8 mouse cellular contexts compared by ENCODE assay signal in genomic region chr6:120492499-120493373, GRCm38 (mm10). TPM values are rescaled to one million over a fixed set of nuclear protein-coding genes. Genes with fewer than 3 reads are reported as not detected.
DNase-seq lines count a peak whose midpoint lies in the region; ATAC-seq lines count a peak whose summit lies in the region.

No protein-coding gene starts in this region.

- peak overlapping the region; percentile 76 for H3K4me3 ChIP-seq in forebrain, embryonic 13.5 days
- peak overlapping the region; percentile 68 for H3K4me3 ChIP-seq in kidney, embryonic 16.5 days (ENCODE audit: low read length)
- peak overlapping the region; percentile 62 for H3K4me3 ChIP-seq in stomach, embryonic 15.5 days (replicated peaks)

- peak overlapping the region; percentile 95 for H3K27ac ChIP-seq in forebrain, embryonic 13.5 days
- H3K27ac ChIP-seq in kidney, embryonic 16.5 days (ENCODE audit: low read length), result no peak overlapping the region
- no peak overlapping the region for H3K27ac ChIP-seq in stomach, embryonic 15.5 days

- peak; percentile 48 for DNase-seq in adrenal gland, postnatal 14 days
- DNase-seq in adrenal gland, postnatal 4 days (ENCODE audit: low spot score in 2 of 2), result no peak
- peak; percentile 36 for DNase-seq in thymus, postnatal 14 days
- no peak for DNase-seq in thymus, postnatal 0 days (ENCODE audit: low spot score)
- DNase-seq in lung, postnatal 4 days, result peak; percentile 48 to 71

- under 1% methylated on average over 91 of the region's 95 CpGs for WGBS in forebrain, embryonic 13.5 days
- WGBS in kidney, embryonic 16.5 days, result 1% methylated on average over 84 of the region's 95 CpGs
- WGBS in stomach, embryonic 15.5 days, result under 1% methylated on average over 86 of the region's 95 CpGs

- H3K36me3 ChIP-seq in forebrain, embryonic 13.5 days (ENCODE audit: poor library complexity, severe bottlenecking), result no peaks in the 10 kb centered on the region
- no peaks in the 10 kb centered on the region for H3K36me3 ChIP-seq in kidney, embryonic 16.5 days (ENCODE audit: insufficient read depth, low read length)
- no peaks in the 10 kb centered on the region for H3K36me3 ChIP-seq in stomach, embryonic 15.5 days

- peak overlapping the region; percentile 81 for H3K4me2 ChIP-seq in forebrain, embryonic 13.5 days
- H3K4me2 ChIP-seq in kidney, embryonic 16.5 days (replicated peaks; ENCODE audit: low read depth, low read length), result peak overlapping the region; percentile 100
- peak overlapping the region; percentile 96 for H3K4me2 ChIP-seq in stomach, embryonic 15.5 days

- no peaks in the 10 kb centered on the region for H3K9me3 ChIP-seq in forebrain, embryonic 13.5 days (replicated peaks)
- H3K9me3 ChIP-seq in kidney, embryonic 16.5 days (ENCODE audit: low read length), result no peaks in the 10 kb centered on the region
- H3K9me3 ChIP-seq in stomach, embryonic 15.5 days, result no peaks in the 10 kb centered on the region

- H3K27me3 ChIP-seq in forebrain, embryonic 13.5 days, result peaks cover 17% of the 10 kb centered on the region
- H3K27me3 ChIP-seq in kidney, embryonic 16.5 days (ENCODE audit: insufficient read depth, low read length), result peaks cover 25% of the 10 kb centered on the region
- peaks cover 31% of the 10 kb centered on the region for H3K27me3 ChIP-seq in stomach, embryonic 15.5 days (replicated peaks)

- peaks cover 43% of the 10 kb centered on the region for H3K4me1 ChIP-seq in forebrain, embryonic 13.5 days
- peaks cover 19% of the 10 kb centered on the region for H3K4me1 ChIP-seq in kidney, embryonic 16.5 days (ENCODE audit: insufficient read depth, low read length)
- peaks cover 12% of the 10 kb centered on the region for H3K4me1 ChIP-seq in stomach, embryonic 15.5 days

- peak; percentile 17 for ATAC-seq in forebrain, embryonic 13.5 days
- peak; percentile 40; the same call in 1 of the 2 replicates for ATAC-seq in kidney, embryonic 16.5 days (ENCODE audit: low FRiP score, low TSS enrichment)
- ATAC-seq in stomach, embryonic 15.5 days (ENCODE audit: insufficient read depth, low FRiP score, low read depth), result no peak

- H3K9ac ChIP-seq in forebrain, embryonic 13.5 days, result peak overlapping the region; percentile 87
- peak overlapping the region; percentile 66 for H3K9ac ChIP-seq in kidney, embryonic 16.5 days (replicated peaks; ENCODE audit: low read length)
- no peak overlapping the region for H3K9ac ChIP-seq in stomach, embryonic 15.5 days

RNA-seq across cellular contexts. Expression of gene Tmem121b, which starts 0.9 kb away (rescaled TPM):
- total RNA-seq in adrenal gland, postnatal 14 days (2021), result 0.15 and 0.23 TPM in 2 replicates
- total RNA-seq in adrenal gland, postnatal 4 days (2021), result 1 to 10 TPM in 1 of 2 experiments, under 1 TPM in 1; 0.96 to 1.2 TPM
- 0.31 and 0.42 TPM in 2 replicates for polyA plus RNA-seq in thymus, postnatal 0 days (2015; fragmentation: Nextera tagmentation; extraction: Ambion mirVana)
- 2.0 and 2.3 TPM in 2 replicates for polyA plus RNA-seq in forebrain, embryonic 13.5 days (2015; fragmentation: Nextera tagmentation; extraction: Ambion mirVana)
- polyA plus RNA-seq in kidney, embryonic 16.5 days (2015; fragmentation: Nextera tagmentation; extraction: Ambion mirVana), result 0.04 TPM in 2 replicates
- polyA plus RNA-seq in stomach, embryonic 15.5 days (2015; fragmentation: Nextera tagmentation; extraction: Ambion mirVana), result 0.12 and 0.15 TPM in 2 replicates

RNA-seq across cellular contexts. Expression of gene Il17ra, which starts 29.7 kb away (rescaled TPM):
- 9.1 and 15.0 TPM in 2 replicates for total RNA-seq in adrenal gland, postnatal 14 days (2021)
- 10 to 100 TPM in 1 of 2 experiments, 1 to 10 TPM in 1; 9.9 to 14.4 TPM for total RNA-seq in adrenal gland, postnatal 4 days (2021)
- 57.9 and 67.5 TPM in 2 replicates for polyA plus RNA-seq in thymus, postnatal 0 days (2015; fragmentation: Nextera tagmentation; extraction: Ambion mirVana)
- polyA plus RNA-seq in forebrain, embryonic 13.5 days (2015; fragmentation: Nextera tagmentation; extraction: Ambion mirVana), result 4.4 and 5.2 TPM in 2 replicates
- polyA plus RNA-seq in kidney, embryonic 16.5 days (2015; fragmentation: Nextera tagmentation; extraction: Ambion mirVana), result 4.6 and 5.1 TPM in 2 replicates
- 7.2 and 7.5 TPM in 2 replicates for polyA plus RNA-seq in stomach, embryonic 15.5 days (2015; fragmentation: Nextera tagmentation; extraction: Ambion mirVana)

RNA-seq across cellular contexts. Expression of gene Hdhd5, which starts 38.4 kb away (rescaled TPM):
- total RNA-seq in adrenal gland, postnatal 14 days (2021), result 25.6 and 29.9 TPM in 2 replicates
- total RNA-seq in adrenal gland, postnatal 4 days (2021), result 10 to 100 TPM; 34.8 to 35.1 TPM
- polyA plus RNA-seq in thymus, postnatal 0 days (2015; fragmentation: Nextera tagmentation; extraction: Ambion mirVana), result 42.6 and 48.3 TPM in 2 replicates
- 15.7 and 16.6 TPM in 2 replicates for polyA plus RNA-seq in forebrain, embryonic 13.5 days (2015; fragmentation: Nextera tagmentation; extraction: Ambion mirVana)
- 22.1 and 23.6 TPM in 2 replicates for polyA plus RNA-seq in kidney, embryonic 16.5 days (2015; fragmentation: Nextera tagmentation; extraction: Ambion mirVana)
- polyA plus RNA-seq in stomach, embryonic 15.5 days (2015; fragmentation: Nextera tagmentation; extraction: Ambion mirVana), result 15.2 and 20.5 TPM in 2 replicates

Comparison
In these comparisons a context has a peak if more than half of its experiments do, and no peak if none do; other contexts are left out.
1. DNase-seq: peak in adrenal gland, postnatal 14 days (single experiment), thymus, postnatal 14 days (single experiment) and lung, postnatal 4 days (2 of 2); none in adrenal gland, postnatal 4 days (0 of 2) and thymus, postnatal 0 days (single experiment).
2. Peak in every context shown above with its lines, with median percentiles within 50 percentile points of each other: H3K4me2 ChIP-seq and H3K4me3 ChIP-seq.